Mouse (Mus musculus) telencephalon, adult 2 months (tissue): ENCODE measurements around the gene Mark3.
"Not testable (repeated sequence)": the region's sequence is repeated elsewhere in the genome, so short reads cannot be mapped to it uniquely, and the experiment has no call there.

Experiments
- DNase-seq: peaks from one replicate; pipeline ENCODE4 v3.0.0-alpha.2; 2011; ENCODE audit warnings: low read depth, low spot score

The Mark3 gene

DNA sequence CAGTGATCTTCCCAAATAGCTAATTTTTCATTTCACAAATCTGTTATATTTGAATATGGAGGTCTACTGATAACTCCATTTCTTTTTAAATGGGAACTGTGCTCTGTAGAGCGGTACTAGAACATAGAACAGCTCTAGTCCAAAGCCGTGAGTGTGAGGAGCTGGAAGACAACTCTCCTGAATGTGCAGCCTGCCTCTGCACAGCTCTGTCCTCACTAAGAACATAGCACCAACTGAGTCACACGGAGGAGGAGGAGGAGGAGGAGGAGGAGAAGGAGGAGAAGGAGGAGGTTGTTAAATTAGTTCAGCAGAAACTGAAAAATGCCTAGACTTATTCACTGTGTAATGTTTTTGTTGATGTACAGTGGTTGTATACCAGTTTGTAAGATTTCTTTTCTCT is 78.6 kb downstream of the Mark3 start:
- DNase-seq: no peak

DNA sequence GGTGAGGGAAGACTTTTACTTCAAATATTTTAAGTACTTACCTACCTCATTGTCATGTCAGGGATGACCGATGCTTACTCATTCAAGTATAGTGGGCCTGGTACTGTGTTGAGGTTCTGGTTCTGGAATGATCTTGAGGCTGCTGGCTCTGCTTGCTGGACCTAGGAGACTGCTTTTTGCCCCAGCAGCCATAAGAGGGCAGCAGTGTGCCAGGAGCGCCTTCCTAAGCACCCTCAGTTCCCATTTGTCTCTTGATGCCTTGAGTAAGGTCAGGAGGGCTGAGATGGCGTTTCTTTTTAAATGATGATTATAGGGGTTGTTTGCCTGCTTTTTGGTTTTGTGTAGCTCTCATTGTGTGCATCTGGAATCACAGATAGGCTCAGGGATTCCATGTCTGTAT is 79.1 kb downstream of the Mark3 start:
- DNase-seq: peak; percentile 78

- no peak for DNase-seq
Measured at GRCm38 (mm10) chr12:111655695-111656094, 81.4 kb downstream of the Mark3 start.

DNA sequence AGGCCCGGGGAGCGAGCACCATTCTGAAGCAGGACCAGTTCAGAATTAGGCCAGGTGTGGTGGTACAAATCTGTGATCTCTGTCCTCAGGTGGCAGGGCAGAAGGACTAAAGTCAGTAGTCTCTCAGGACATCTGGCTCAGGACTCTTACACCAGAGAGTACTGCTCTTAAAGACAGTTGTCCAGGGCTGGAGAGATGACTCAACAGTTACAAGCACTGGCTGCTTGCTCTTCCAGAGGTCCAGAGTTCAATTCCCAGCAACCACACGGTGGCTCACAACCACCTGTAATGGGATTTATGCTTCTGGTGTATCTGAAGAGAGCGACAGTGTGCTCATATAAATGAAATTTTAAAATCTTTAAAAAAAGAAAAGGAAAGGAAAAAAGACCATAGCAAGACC is 85.0 kb downstream of the Mark3 start:
- DNase-seq: no peak

- DNase-seq: no peak
Measured at GRCm38 (mm10) chr12:111660628-111661027, 86.3 kb downstream of the Mark3 start.

GRCm38 (mm10) chr12:111661554-111661953 is 87.2 kb downstream of the Mark3 start:
- DNase-seq: not testable (repeated sequence)

- no peak for DNase-seq
Measured at GRCm38 (mm10) chr12:111663228-111664143, 89.2 kb downstream of the Mark3 start.

DNA sequence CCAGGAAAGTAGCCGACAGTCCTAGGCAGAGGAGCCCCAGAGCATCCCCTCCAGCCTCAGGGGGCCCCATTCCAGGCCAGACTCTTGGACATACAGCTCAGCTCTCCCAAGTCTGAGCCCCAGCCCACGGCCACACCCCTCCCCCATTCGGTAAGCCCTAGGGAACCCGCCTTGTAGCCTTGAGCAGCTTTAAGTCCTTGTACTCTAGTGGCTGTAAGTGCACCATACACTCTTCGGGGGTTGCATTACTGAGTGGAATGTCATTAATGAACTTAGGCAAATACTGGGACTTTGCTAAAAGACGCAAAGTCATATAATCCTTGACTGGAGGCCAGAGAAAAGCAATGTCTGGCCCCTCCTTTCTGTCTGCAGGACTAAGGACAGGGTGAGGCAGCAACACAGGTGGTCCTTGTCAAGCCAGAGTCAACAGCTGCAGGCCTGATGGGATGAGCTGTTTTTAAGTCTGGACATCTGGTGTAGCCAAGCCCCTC is 89.9 kb downstream of the Mark3 start:
- DNase-seq: no peak

DNA sequence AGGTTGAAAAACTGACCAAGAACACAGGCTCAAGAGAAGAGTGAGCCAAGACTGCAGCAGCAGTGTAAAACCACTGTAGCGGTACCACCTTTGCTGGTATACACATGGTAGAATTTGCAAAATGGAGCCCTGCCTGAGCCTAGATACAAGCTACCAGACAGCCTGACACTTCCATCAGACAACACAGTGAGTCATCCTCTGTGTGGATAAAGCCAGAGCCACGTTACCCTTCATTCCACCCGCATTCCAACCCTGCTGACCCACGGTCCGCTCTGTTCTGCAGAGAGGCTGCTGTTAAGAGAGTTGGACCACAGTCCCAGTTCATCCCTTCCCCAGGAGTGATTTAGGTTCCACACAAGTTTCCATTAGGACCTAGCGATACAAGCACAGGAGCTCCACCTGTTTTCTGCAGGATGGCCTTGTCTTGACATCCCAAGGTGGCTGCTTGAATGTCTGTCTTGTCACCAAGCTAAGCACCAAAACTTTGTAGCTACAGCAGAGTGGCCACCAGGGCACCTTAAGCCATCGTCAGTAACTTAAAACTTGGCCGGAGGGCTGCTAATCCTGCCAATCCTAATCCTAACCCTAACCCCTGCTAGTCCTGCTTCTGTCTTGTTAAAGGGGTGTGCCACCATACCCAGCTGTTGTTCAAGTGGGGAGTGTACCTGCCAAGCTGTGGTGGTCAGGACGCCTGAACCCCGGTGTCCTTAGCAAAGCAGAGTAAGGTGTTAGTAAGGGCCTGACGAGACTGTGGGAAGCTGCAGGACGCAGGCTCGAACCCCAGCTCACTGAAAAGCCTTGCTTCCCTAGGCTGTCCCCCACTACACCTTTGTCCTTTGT is 90.9 kb downstream of the Mark3 start:
- DNase-seq: no peak

GRCm38 (mm10) chr12:111666380-111666779 is 92.1 kb downstream of the Mark3 start:
- DNase-seq: peak; percentile 89

DNA sequence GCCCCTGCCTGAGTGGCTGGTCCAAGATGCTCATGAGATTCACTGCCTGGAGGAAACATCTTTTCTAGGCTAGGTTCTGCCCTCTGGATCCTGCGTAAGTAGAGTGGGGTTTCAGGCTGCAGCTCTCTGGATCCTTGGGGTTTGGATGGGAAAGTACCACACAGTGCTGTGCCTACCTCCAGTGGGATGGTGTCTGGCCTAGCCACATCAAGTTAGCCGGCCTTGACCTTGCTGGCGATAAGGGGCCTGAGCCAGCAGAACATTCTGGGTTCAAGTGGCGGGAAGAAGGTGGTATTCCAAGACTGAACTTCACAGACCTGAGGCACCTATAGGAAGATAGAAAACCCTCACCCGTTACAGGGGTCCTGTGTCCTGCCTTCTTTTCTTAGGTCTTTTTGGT is 93.1 kb downstream of the Mark3 start:
- no peak for DNase-seq

- peak; percentile 91 for DNase-seq
Measured at GRCm38 (mm10) chr12:111668457-111668912, 94.2 kb downstream of the Mark3 start.

GRCm38 (mm10) chr12:111669000-111669788 is 94.9 kb downstream of the Mark3 start:
- DNase-seq: no peak

DNA sequence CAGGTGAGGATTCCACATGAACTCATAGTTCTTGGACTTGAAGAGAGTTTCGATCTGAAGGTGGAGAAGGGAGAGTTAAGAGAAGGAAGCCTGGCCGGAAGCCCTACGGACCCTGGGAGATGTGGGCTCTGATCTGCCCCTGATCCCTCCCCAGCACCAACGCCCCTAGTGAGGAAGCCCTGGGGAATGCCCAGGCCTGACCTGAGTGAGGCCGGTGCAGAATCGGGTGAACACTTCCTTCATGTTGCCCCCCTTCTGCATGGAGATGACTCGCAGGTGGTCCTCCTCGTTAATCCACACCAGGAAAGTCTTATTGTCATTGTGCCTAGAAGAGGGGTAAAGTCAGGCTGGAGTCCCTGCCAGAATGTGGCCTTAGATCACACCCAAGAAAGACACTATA is 95.6 kb downstream of the Mark3 start:
- no peak for DNase-seq

GRCm38 (mm10) chr12:111670371-111670971 is 96.1 kb downstream of the Mark3 start:
- DNase-seq: no peak

DNA sequence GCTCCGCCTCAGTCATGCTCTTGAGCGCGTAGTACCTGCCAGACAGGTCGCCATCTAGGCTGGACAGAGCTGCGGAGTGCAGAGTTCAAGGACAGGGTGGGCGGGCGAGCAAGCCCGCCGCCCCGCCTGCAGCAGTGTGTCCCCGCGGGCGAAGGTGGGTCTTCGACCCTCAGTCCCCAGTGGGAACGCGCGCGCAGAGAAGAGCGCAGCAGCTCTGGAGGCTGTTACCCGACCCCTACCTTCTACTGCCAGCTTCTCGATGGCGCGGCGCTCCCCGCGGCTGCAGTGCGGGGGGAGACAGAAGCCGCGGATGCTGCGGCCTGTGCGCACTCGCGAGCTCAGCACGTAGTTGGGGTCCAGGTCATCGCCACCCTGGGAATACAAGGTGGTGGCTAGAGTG is 96.7 kb downstream of the Mark3 start:
- DNase-seq: no peak

DNA sequence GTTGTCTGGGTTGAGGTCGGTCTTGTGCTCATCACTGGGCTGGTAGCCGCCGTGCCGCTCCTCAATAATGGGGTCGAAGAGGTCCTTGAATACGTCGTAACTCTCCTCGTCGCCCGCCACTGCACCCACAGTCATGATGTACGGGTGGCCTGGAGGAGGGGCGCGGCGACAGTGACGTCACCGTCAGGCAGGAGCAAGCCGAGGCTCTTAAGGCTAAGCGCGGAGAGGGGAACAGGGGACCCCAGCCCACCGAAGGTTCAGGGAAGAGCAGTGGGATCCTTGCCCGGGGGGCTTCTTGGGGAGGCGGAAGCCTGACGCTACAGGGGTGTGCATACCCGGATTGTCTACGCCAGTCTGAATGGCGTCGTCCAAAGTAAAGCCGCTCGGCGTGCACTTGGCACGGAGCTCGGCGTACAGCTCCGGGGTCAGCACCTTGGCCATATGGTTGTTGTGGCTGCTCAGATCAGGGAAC is 97.1 kb downstream of the Mark3 start:
- no peak for DNase-seq

DNA sequence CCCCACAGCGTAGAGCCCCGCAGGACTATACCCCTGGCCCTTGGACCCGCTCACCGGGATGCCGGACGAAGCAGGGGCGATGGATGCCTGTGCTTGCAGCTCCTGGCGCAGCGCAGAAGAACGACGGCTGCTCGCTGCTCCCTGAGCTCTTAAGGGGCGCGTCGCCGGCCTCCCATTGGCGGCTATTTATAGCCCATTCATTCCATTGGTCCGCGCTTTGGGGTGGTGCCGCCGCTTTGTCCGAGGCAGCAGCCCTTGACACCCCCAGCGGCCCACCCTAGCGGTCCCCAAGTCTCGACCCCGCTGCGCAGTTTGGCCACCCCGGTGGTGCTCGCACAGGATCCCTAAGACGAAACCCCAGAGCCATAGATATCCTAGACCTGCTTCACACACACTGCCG is 97.9 kb downstream of the Mark3 start, which contains the start of gene Ckb:
Ckb (minus strand) TSS at position 163 of the 400 bp plus-strand sequence.
- DNase-seq: peak; percentile 86

GRCm38 (mm10) chr12:111672581-111672980 is 98.3 kb downstream of the Mark3 start:
- no peak for DNase-seq

DNA sequence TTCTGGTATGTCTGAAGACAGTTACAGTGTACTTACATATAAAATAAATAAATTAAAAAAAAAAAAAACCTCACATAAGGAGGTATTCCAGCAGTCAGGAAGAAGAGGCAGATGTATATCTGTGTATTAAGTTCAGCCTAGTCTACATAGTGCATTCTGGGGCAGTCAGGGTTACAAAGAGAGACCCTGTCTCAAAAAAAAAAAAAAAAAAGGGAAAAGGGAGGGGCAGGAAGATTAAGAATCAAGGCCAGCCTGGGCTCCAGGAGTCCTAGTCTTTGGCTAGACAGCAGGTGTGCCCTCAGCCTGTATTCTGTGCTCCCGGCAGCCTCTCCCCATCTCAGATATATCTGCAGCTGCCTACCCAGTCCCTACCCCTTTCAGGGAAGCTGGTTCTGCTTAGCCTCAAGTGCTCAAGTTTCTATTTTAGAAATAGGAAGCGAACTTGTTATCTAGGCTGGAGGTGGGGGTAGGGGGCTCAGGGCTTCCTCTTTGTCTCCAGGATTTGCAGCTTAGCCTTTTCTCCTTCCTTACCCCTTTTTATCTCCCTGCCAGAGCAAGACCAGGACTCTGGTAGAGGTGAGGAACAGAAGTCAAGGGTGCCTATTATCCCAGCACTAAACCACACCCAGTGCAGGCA is 100.6 kb downstream of the Mark3 start:
- DNase-seq: no peak
